Mouse (Mus musculus) erythroblast, embryonic 14.5 days (primary cell): ENCODE measurements around the gene Hemk1. TPM values are rescaled to one million over a fixed set of nuclear protein-coding genes. Genes with fewer than 3 reads are reported as not detected.

Experiments used
- H3K27me3 ChIP-seq: 2 replicates; pipeline ENCODE4 v1.6.1; 2012; ENCODE audit warnings: inconsistent platforms; ENCODE audit not compliant: control insufficient read depth
- H3K36me3 ChIP-seq: 2 replicates; pipeline ENCODE4 v1.6.1; 2012; ENCODE audit warnings: mild to moderate bottlenecking, inconsistent platforms; ENCODE audit not compliant: control insufficient read depth
- H3K4me1 ChIP-seq: 2 replicates; pipeline ENCODE4 v1.6.1; 2012; ENCODE audit warnings: inconsistent platforms; ENCODE audit not compliant: control insufficient read depth
- H3K4me3 ChIP-seq: replicated peaks from 2 replicates; pipeline ENCODE3; 2012; ENCODE audit warnings: moderate library complexity, mild to moderate bottlenecking, inconsistent platforms
- H3K9me3 ChIP-seq: 2 replicates; pipeline ENCODE4 v1.6.1; 2012; ENCODE audit warnings: low read length, inconsistent platforms, mixed read lengths; ENCODE audit not compliant: control insufficient read depth
- GATA1 ChIP-seq: IDR thresholded peaks from 2 replicates; pipeline ENCODE4 v1.6.1; 2012; ENCODE audit warnings: low read length, inconsistent platforms, mixed read lengths
- TAL1 ChIP-seq: IDR thresholded peaks from 3 replicates; pipeline ENCODE4 v1.6.1; 2012; ENCODE audit warnings: low read length, inconsistent platforms, mixed read lengths
- polyA plus RNA-seq: library from polyadenylated mRNA; stranded (reverse); fragments of >175 nt; gene quantifications from 2 replicates; pipeline ENCODE4 v1.2.3, GENCODE M21; 2012

Gene Hemk1
- polyA plus RNA-seq, 1 experiment = 0.32 TPM

GRCm38 (mm10) chr9:107290897-107291296, 47.3 kb downstream of the Hemk1 start:
- TF ChIP-seq TAL1 = no peak
- no peak for TF ChIP-seq GATA1
- no peaks in the 10 kb centered on the region for H3K36me3 ChIP-seq
- H3K9me3 ChIP-seq = no peaks in the 10 kb centered on the region
- H3K4me3 ChIP-seq = no peak overlapping the region
- H3K4me1 ChIP-seq = peaks cover 47% of the 10 kb centered on the region
- H3K27me3 ChIP-seq = peaks cover 12% of the 10 kb centered on the region

GRCm38 (mm10) chr9:107289211-107290076, 48.7 kb downstream of the Hemk1 start, which contains the start of gene Mapkapk3:
Gene Mapkapk3, minus strand, starts transcription at chr9:107289877.
- TF ChIP-seq TAL1 (no peak), GATA1 (no peak)
- peaks cover 35% of the 10 kb centered on the region for H3K4me1 ChIP-seq
- peaks cover 12% of the 10 kb centered on the region for H3K27me3 ChIP-seq
- no peaks in the 10 kb centered on the region for H3K36me3 ChIP-seq
- peak within 1 kb of the TSS; percentile 61 for H3K4me3 ChIP-seq
- no peaks in the 10 kb centered on the region for H3K9me3 ChIP-seq

- Histone ChIP-seq H3K36me3 (no peaks in the 10 kb centered on the region), H3K9me3 (no peaks in the 10 kb centered on the region), H3K4me1 (peaks cover 30% of the 10 kb centered on the region), H3K27me3 (peaks cover 12% of the 10 kb centered on the region), H3K4me3 (peak overlapping the region; percentile 61)
- no peak for TF ChIP-seq GATA1
Measured at GRCm38 (mm10) chr9:107288711-107289110, 49.4 kb downstream of the Hemk1 start.

- Histone ChIP-seq H3K4me1 (peaks cover 30% of the 10 kb centered on the region), H3K36me3 (no peaks in the 10 kb centered on the region), H3K9me3 (no peaks in the 10 kb centered on the region), H3K27me3 (peaks cover 10% of the 10 kb centered on the region), H3K4me3 (no peak overlapping the region)
- TF ChIP-seq GATA1 = no peak
- no peak for TF ChIP-seq TAL1
Measured at GRCm38 (mm10) chr9:107288105-107288650, 50.0 kb downstream of the Hemk1 start.

GRCm38 (mm10) chr9:107287294-107287693, 50.9 kb downstream of the Hemk1 start:
- Histone ChIP-seq H3K4me1 (peaks cover 30% of the 10 kb centered on the region), H3K36me3 (no peaks in the 10 kb centered on the region), H3K9me3 (no peaks in the 10 kb centered on the region), H3K4me3 (no peak overlapping the region), H3K27me3 (peaks cover 5% of the 10 kb centered on the region)
- TF ChIP-seq GATA1 = no peak
- TF ChIP-seq TAL1 = no peak

- Histone ChIP-seq H3K4me1 (peaks cover 28% of the 10 kb centered on the region), H3K27me3 (peaks cover 5% of the 10 kb centered on the region; the same call in 1 of the 2 replicates), H3K9me3 (no peaks in the 10 kb centered on the region), H3K36me3 (no peaks in the 10 kb centered on the region), H3K4me3 (no peak overlapping the region)
- TF ChIP-seq GATA1 = no peak
- no peak for TF ChIP-seq TAL1
Measured at GRCm38 (mm10) chr9:107285009-107285408, 53.1 kb downstream of the Hemk1 start.

- no peaks in the 10 kb centered on the region for H3K36me3 ChIP-seq
- no peaks in the 10 kb centered on the region for H3K27me3 ChIP-seq
- no peak for TF ChIP-seq GATA1
- TF ChIP-seq TAL1 = no peak
- H3K9me3 ChIP-seq = no peaks in the 10 kb centered on the region
- peaks cover 9% of the 10 kb centered on the region for H3K4me1 ChIP-seq
- H3K4me3 ChIP-seq = no peak overlapping the region
Measured at GRCm38 (mm10) chr9:107282951-107283350, 55.2 kb downstream of the Hemk1 start.

GRCm38 (mm10) chr9:107281241-107281987, 56.7 kb downstream of the Hemk1 start:
- no peaks in the 10 kb centered on the region for H3K27me3 ChIP-seq
- H3K4me3 ChIP-seq = no peak overlapping the region
- H3K9me3 ChIP-seq = no peaks in the 10 kb centered on the region
- H3K4me1 ChIP-seq = peaks cover 3% of the 10 kb centered on the region
- H3K36me3 ChIP-seq = no peaks in the 10 kb centered on the region
- TF ChIP-seq GATA1 (no peak), TAL1 (no peak)
